Mouse (Mus musculus) gastrocnemius, adult 18-20 months (tissue): ENCODE data around the gene Dedd2. TPM values are rescaled to one million over a fixed set of nuclear protein-coding genes. Genes with fewer than 3 reads are reported as not detected.

Source experiments
- DNase-seq: peaks from one replicate; pipeline ENCODE4 v3.0.0; 2021; ENCODE audit warnings: low spot score
- microRNA-seq: library from miRNA; unstranded; fragments of <30 nt; microRNA quantifications from one replicate; pipeline ENCODE4 v1.2.0, GENCODE M21; 2021
- total RNA-seq, 2 experiments: library from RNA; stranded (reverse); gene quantifications; 2 replicates each; pipeline ENCODE4 v1.2.3; 2021

Dedd2 gene
- total RNA-seq, 2 experiments from 2014 or later: 8.3 to 8.4 TPM

DNA sequence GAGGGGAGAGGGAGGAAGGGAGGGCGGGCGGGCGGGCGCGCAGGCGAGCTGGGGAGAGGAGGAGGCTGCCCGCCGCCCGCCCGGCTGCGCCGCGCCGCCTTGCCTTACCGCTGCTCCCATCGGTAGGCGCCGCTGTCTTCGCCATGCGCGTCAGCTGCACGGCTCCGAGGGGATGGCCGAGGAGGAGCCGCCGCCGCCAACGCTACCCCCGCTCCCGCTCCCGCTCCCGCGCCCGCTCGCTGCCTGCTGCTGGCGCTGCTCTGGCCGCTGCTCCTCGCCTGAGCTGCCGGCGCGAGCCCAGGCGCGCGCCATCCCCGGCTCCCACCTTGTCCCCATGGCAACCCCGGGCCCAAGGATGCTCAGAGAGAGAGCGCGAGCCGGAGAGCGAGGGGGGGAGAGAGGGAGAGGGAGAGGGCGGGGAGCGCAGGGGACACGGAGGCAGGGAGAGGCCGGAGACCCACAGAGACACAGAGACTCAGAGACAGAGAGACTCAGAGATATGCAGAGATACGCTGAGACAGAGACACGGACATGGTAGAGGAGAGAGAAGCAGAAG lies 40.7 kb downstream of the Dedd2 start, which contains the start of gene Pou2f2:
Pou2f2 (minus strand) TSS at position 121 of the 556 bp plus-strand sequence.
- DNase-seq: peak; percentile 59

DNA sequence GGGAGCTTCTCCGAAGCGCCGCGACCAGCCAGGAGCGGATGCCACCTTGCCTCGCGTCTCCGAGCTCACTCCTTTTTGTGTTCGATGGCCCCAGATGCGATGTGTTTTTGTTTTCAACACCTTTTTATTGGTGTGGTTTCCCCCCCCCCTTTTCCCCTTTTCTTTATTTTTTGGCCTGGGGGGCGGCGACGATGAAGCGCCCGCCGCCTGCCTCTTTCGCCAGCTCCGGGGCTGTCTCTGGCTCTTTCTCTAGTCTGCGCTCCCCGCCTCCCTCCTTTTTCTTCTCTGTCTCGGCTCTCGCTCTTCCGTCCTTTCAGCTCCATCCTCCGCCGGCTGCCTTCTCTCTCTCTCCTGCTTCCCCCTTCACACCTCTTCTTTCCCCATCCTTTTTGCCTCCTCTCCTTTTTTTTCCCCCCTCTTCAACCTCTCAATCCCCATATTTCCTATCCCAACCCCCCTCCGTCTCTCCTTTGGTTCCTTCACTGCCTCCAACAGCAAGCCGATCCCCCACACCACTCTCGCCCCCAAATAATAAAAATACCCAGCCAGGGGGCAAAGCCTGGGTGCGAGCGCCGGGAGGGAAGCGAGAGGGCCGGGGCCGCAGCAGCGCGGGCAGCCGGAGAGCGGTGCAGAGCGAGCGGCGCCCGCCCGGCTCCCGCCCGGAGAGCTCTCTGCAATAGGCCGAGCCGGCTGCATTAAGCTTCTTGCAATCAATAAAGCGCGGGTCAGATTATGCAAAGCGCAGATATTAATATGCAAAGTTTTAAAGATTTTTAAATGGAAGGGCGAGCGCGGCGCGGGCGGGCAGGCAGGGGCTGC lies 41.4 kb downstream of the Dedd2 start:
- no peak for DNase-seq

DNA sequence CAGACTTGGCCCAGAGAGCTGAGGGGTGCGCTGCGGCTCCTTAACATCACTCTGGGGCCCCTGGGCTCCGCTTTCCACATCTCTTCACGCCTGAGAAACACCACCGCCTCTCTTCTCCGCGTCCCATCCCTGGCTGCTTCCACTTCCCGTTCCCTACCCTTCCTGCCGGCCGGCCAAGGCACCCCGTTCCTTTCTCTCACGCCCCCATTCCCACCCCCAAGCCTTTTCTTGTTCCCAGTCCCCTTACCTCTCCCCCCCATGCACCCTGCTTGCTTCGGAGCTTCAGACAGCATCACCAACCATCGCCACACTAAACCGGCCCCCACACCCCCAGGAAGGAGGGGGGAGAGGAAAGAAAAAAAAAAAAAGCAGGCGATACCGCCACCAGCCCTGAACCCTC lies 42.1 kb downstream of the Dedd2 start:
- DNase-seq: no peak

DNA sequence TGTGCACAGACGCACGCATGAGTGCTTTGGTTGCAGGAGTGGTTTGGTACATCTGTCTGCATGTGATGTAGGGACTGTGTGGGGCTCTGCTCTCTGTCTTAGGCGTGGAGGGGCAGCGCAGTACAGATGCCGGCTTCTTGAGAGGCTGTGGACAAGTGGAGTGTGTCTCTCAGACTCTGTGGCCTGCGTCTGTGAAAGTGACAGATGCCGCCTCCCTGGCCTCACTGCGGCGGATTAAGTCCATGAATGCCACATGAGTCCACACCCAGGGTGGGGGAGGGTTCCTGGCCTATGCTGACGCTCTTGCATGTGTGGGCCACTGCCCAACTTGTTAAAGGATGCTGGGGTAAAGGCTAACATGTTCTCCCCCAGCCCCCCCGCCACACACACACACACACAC lies 46.1 kb downstream of the Dedd2 start:
- DNase-seq: no peak

DNA sequence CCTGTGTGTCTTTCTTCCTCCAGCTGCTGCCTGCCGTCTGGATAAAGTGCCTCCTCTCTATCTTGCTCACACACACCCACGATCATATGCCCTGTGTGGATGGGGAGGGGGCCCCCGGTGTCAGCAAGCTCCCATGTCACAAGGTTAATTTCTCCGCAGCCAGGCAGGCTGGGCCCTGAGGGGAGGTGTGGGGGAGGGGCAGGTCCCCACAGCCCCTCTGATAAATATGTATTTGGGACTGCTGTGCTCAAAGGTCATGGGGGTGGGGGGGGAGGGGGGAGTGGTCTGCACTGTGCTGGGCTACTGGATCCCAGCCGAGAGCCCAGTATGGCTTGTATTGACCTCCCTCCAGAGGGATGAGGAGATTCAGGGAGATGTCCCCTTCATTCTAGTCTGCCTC lies 47.7 kb downstream of the Dedd2 start:
- no peak for DNase-seq

DNA sequence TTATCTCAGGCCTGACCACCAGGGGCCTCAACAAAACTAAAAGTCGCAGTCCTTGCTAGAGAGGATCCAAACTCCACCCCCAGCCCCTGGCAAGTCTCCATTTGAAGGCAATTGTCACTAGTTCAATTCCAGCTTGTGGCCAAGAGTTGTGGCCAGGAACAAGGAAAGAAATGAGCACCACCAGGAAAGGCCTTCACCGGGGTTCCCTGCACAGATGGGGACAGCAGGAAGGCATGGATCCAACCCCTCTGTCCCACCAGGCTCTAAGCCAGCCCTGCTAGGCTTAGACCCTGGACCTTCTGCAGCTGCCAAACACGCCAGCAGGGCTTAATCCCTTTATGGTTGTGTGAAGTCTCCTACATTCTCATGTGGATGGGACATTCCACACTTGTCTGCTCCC lies 49.8 kb downstream of the Dedd2 start:
- no peak for DNase-seq

DNA sequence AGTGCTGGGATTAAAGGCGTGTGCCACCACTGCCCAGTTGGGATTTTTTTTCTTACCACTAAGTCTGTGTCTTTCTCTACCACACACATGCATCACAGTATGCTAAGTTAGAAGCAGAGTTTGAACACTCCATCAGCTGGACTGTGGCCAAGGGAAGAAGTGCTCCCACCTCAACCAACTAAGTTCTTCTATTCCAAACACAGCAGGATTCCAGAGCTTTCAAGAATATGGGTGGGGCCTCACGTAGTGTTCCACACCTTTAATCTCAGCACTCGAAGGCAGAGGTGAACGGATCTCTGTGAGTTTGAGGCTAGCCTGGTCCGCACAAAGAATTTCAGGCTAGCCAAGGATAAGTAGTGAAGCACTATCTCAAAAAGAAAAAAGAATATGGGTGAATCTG lies 54.3 kb downstream of the Dedd2 start:
- no peak for DNase-seq

DNA sequence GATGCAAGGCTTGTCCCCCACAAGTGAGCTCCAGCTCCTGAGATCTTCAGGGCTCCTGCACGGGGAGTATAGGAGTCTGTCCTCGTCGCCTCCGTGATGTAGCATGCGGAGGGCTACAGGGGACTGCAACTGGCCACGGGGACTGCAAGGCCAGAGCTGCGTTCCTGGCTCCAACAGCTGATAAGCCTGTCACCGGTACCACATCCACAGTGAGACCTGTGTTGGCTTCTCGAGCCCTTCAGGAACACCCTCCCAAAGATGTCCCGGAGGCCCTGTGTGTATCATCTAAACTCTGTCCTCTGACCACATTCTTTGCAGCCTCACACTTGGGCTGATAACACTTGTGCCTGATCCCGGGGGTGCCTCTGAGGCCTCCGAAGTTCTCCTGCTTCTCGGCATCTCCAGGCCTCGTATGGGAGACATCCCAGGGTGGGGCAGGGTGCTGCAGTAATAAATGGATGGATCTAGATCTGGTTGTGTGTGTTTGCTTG lies 64.2 kb downstream of the Dedd2 start:
- no peak for DNase-seq

DNA sequence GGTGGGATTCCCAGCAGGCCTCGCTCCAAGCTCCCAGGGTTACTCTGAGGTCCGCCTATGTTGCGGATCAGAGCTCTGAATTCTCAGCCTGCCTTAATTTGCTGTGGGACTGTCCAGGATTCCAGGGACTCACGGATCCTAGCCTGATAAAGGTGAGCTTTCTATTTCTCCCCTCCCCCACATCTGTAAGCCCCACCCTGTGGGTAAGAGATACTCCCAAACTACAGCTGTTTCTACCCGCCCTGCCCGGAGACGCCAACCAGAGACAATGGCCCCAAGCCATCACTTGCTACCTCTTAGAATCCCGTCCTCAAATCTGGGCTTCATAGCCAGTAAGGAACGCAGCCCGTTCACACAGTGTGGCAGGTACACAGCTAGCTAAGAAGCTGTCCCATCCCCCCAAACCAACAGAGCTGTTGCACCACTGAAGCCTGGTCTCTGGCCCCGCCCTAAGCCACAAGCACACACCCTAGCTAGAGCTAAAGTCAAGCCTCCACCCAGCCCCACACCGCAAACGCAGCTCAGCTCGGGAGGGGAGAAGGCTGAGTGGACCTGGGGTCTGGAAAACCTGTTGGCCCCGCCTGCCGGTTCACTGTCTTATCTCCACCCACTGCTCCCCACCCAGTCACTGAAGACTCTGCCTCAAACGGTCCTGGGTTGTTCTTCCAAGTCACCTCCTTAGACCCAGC lies 64.8 kb downstream of the Dedd2 start:
- DNase-seq: no peak

DNA sequence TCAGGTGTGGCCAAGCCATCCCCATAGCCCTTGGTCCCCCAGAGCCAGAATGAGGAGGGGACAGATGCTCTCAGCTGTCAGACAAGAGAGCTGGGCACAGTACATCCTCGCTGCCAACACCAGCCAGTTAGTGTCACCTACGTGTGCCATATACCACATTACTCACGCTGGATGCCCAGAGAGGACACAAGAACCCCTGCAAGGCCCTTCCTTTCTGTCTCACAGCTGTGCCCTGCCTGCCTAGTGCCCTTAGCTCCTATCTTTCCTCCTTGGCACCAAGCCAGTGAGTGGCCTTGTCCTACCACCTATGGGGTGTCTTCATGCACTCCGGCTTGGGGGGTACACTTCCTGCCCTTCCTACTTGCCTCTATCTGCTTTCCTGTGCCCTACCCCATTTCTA lies 65.8 kb downstream of the Dedd2 start:
- DNase-seq: no peak

DNA sequence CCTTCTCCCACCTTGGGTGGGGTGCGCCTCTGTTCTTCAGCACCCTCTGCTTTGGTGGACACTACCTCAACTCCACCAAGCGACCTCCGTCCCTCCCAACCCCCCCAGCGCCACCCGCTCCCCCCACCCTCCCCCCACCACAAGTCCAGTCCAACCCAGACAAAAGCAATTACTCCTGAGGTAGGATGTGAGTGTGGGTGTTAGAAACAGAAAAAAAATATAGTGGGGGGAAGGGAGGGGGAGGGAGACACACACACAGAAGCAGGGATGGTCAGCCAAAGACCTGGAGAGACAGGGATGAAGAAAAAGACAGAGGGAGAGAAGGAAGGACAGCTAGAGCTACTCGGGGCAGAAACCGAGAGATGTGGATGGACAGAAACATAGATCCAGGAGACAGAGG lies 66.6 kb downstream of the Dedd2 start:
- no peak for DNase-seq

DNA sequence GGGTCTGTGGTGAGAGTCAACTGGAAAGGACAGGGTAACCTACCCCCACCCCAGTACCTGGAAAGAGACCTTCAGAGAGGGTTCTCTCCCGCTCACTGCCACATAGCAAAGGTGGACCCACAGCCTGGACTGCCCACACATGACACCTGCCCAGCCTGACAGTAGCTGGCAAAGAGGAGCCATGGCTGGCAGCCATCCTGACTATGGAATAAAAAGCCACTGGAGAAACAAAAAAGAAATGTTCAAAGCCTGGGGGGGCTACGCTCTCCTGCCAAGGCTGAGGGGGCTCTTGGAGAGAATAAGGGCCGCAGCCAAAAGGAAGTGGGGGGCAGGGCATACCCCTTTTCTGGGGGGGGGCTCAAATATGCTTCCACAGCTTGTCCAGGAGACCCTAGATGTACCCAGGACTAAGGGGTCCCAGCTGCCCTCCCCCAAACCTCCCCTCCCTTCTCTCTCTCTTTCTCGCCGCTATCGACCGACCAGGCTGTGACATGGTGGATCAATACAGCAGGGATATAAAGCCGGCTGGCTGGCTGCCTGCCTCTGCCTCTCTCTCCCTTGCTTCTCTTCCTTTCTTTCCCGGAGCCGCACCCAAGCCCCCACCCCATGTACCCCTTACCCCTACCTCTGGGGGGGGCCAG lies 68.4 kb downstream of the Dedd2 start:
- no peak for DNase-seq

DNA sequence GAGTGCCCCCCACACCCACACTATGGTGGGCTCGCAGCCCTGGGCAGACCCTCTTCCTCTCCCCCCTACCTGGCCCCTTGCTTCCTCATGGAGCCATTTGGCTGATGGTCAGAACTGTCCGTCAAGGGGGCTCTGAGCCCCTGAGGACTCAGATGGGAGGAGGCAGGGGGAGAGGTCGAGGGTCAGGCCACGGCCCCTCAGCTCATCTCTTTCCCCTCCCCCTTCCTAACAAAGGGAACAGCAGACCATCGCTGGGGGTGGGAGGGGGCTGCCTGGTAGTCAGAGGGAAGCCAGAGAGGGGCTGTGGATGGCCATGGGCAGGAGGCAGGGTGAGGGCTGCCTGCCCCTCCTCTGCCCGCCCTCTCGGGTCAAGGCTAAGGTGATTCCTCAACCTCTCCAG lies 69.4 kb downstream of the Dedd2 start:
- DNase-seq: no peak

DNA sequence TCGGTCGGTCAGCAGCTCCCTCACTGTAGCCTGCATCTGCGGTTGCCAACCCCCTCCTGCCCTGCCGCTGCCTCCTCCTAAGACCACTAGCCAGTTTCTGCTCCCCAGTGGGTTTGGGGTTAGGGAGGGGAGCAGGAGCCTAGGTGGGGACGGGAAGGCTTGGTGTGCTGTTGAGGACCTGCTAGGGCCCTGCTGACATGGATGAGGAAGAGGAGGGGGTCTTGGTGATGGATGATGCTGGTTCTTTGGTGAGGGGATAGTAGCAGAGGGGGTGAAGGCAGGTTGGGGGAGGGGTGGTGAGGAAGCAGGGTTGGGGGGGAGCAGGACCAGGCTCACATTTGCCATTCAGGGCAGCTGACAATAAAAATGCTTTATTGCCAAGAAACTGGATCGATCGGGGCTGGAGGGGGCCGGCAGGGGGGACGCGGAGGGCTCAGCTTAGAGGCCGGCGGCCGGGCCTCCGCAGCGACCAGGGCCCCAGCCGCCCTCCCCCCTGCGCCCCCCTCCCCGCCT lies 70.2 kb downstream of the Dedd2 start:
- DNase-seq: no peak

Small RNAs within 50 kb of the gene (microRNA-seq; reads per million reads assigned to microRNA genes)
- gene Mir7048: not detected

Other genes starting within 250 kb of the Dedd2 start
- 100 to 1,000 TPM; 222 to 264 TPM for gene Rabac1, start 247.9 kb downstream of the Dedd2 start, total RNA-seq
- gene Atp1a3, start 214.7 kb downstream of the Dedd2 start, total RNA-seq: under 1 TPM; 0.17 to 0.23 TPM
- gene Grik5, start 148.3 kb downstream of the Dedd2 start, total RNA-seq: 1 to 10 TPM; 1.7 to 2.7 TPM
- 1 to 10 TPM; 7.5 to 7.7 TPM for gene Zfp574, start 148.0 kb downstream of the Dedd2 start, total RNA-seq
- under 1 TPM; 0.07 to 0.09 TPM for gene Pou2f2, start 40.9 kb downstream of the Dedd2 start, total RNA-seq
- 1 to 10 TPM; 4.7 to 5.3 TPM for gene Zfp526, start 810 bp upstream of the Dedd2 start, total RNA-seq
- 10 to 100 TPM; 83.2 to 83.8 TPM for gene Gsk3a, start 17.2 kb upstream of the Dedd2 start, total RNA-seq
- 1 to 10 TPM; 5.7 to 7.3 TPM for gene Erf, start 30.1 kb upstream of the Dedd2 start, total RNA-seq
- gene Cic, start 47.1 kb upstream of the Dedd2 start, total RNA-seq: 10 to 100 TPM; 34.8 to 38.3 TPM
- 1 to 10 TPM in 1 of 2 experiments, under 1 TPM in 1; 0.82 to 1.1 TPM for gene Pafah1b3, start 77.4 kb upstream of the Dedd2 start, total RNA-seq
- gene Prr19, start 80.8 kb upstream of the Dedd2 start, total RNA-seq: not detected
- not detected for gene Tmem145, start 85.5 kb upstream of the Dedd2 start, total RNA-seq
- gene Megf8, start 96.5 kb upstream of the Dedd2 start, total RNA-seq: 10 to 100 TPM; 20.3 to 22.0 TPM
- gene Cnfn, start 149.1 kb upstream of the Dedd2 start, total RNA-seq: not detected
- 10 to 100 TPM; 21.3 to 22.7 TPM for gene Lipe, start 178.1 kb upstream of the Dedd2 start, total RNA-seq
- gene Cxcl17, start 192.3 kb upstream of the Dedd2 start, total RNA-seq: not detected